Mouse (Mus musculus) hindbrain, postnatal 0 days (tissue): ENCODE measurements around the gene Acap1. TPM values are rescaled to one million over a fixed set of nuclear protein-coding genes. Genes with fewer than 3 reads are reported as not detected.
"Not testable (repeated sequence)": the region's sequence is repeated elsewhere in the genome, so short reads cannot be mapped to it uniquely, and the experiment has no call there.

Experiments used
- ATAC-seq: fragments of 200-750 bp; cut with Nextera tagmentation; 2 replicates; pipeline ENCODE4 v1.8.0; 2017; ENCODE audit warnings: mild to moderate bottlenecking, moderate TSS enrichment, moderate library complexity
- DNase-seq: peaks from one replicate; pipeline ENCODE4 v3.0.0-alpha.2; 2015; ENCODE audit warnings: low spot score
- H3K27ac ChIP-seq: fragments of 300-500 bp; sonication (generic); 2 replicates; pipeline ENCODE4 v1.5.1; 2014; ENCODE audit warnings: mild to moderate bottlenecking
- H3K27me3 ChIP-seq: fragments of 300-500 bp; sonication (generic); 2 replicates; pipeline ENCODE4 v1.6.1; 2014; ENCODE audit warnings: low read length, mixed read lengths; ENCODE audit not compliant: insufficient read depth
- H3K36me3 ChIP-seq: fragments of 300-500 bp; sonication (generic); 2 replicates; pipeline ENCODE4 v1.6.1; 2014; ENCODE audit warnings: low read length, mixed read lengths; ENCODE audit not compliant: insufficient read depth
- H3K4me1 ChIP-seq: fragments of 300-500 bp; sonication (generic); 2 replicates; pipeline ENCODE4 v1.6.1; 2014; ENCODE audit warnings: antibody characterized with exemption, low read length, mixed read lengths; ENCODE audit not compliant: insufficient read depth
- H3K4me2 ChIP-seq: fragments of 300-500 bp; sonication (generic); 2 replicates; pipeline ENCODE4 v1.6.1; 2014; ENCODE audit warnings: low read depth, mild to moderate bottlenecking, low read length, moderate library complexity, mixed read lengths
- H3K4me3 ChIP-seq: fragments of 300-500 bp; sonication (generic); 2 replicates; pipeline ENCODE4 v1.5.1; 2014; ENCODE audit warnings: low read length
- H3K9ac ChIP-seq: fragments of 300-500 bp; sonication (generic); replicated peaks from 2 replicates; pipeline ENCODE4 v1.6.1; 2014; ENCODE audit warnings: mild to moderate bottlenecking, low read length, moderate library complexity, mixed read lengths
- H3K9me3 ChIP-seq: fragments of 300-500 bp; sonication (generic); 2 replicates; pipeline ENCODE4 v1.6.1; 2016; ENCODE audit warnings: low read length, mixed read lengths
- CTCF ChIP-seq: IDR thresholded peaks from 2 replicates; pipeline ENCODE4 v1.5.1; 2016; ENCODE audit warnings: antibody characterized with exemption, control low read depth, low read depth
- WGBS: fragments of 180-500 bp; shearing (Covaris S2); extraction: QIAGEN DNeasy Blood & Tissue Kit; methylation state at CpG from one replicate; pipeline ENCODE4 v1.1.7; 2014; 5-methylcytosine and 5-hydroxymethylcytosine counted together
- polyA plus RNA-seq: library from polyadenylated mRNA; unstranded; fragments of >200 nt; fragmentation: Nextera tagmentation; extraction: Ambion mirVana; gene quantifications from 2 replicates; pipeline ENCODE4 v1.2.1, GENCODE M21; 2015
- total RNA-seq: library from RNA; depleted of rRNA; stranded (reverse); fragments of >200 nt; gene quantifications from 2 replicates; pipeline ENCODE4 v1.2.3, GENCODE M21; 2014

Gene Acap1
- total and polyA plus RNA-seq, 2 experiments from 2014 or later, result 0.21 TPM; not detected in 1

GRCm38 (mm10) chr11:69917379-69917948 is 22.1 kb upstream of the Acap1 start:
- no peak for ATAC-seq
- no peak overlapping the region for H3K9ac ChIP-seq
- H3K27ac ChIP-seq, result no peak overlapping the region
- no peak for TF ChIP-seq CTCF
- H3K36me3 ChIP-seq, result peaks cover 37% of the 10 kb centered on the region
- 81% methylated on average over 8 of the region's 8 CpGs for WGBS
- H3K27me3 ChIP-seq, result no peaks in the 10 kb centered on the region
- H3K4me2 ChIP-seq, result no peak overlapping the region
- H3K4me3 ChIP-seq, result no peak overlapping the region
- no peaks in the 10 kb centered on the region for H3K9me3 ChIP-seq
- no peak for DNase-seq
- H3K4me1 ChIP-seq, result peaks cover 18% of the 10 kb centered on the region

- not testable (repeated sequence) for H3K27ac ChIP-seq, ATAC-seq, H3K4me3 ChIP-seq, H3K4me2 ChIP-seq, H3K9me3 ChIP-seq, H3K27me3 ChIP-seq, H3K9ac ChIP-seq, DNase-seq
- Histone ChIP-seq H3K4me1 (peaks cover 15% of the 10 kb centered on the region), H3K36me3 (peaks cover 44% of the 10 kb centered on the region)
- 67% methylated on average over 7 of the region's 7 CpGs for WGBS
Measured at GRCm38 (mm10) chr11:69916652-69917378, 21.5 kb upstream of the Acap1 start.

GRCm38 (mm10) chr11:69915667-69916627 is 20.6 kb upstream of the Acap1 start:
- ATAC-seq (no peak), DNase-seq (no peak)
- Histone ChIP-seq H3K4me3 (no peak overlapping the region), H3K36me3 (peaks cover 52% of the 10 kb centered on the region), H3K9ac (no peak overlapping the region), H3K4me2 (no peak overlapping the region), H3K4me1 (peaks cover 15% of the 10 kb centered on the region), H3K9me3 (no peaks in the 10 kb centered on the region), H3K27me3 (no peaks in the 10 kb centered on the region), H3K27ac (no peak overlapping the region)
- peak; percentile 37 for TF ChIP-seq CTCF
- 70% methylated on average over 5 of the region's 5 CpGs for WGBS

GRCm38 (mm10) chr11:69914917-69915430 is 19.6 kb upstream of the Acap1 start:
- H3K4me2 ChIP-seq, result peak overlapping the region; percentile 97
- ATAC-seq (no peak), DNase-seq (no peak)
- H3K9me3 ChIP-seq, result no peaks in the 10 kb centered on the region
- TF ChIP-seq CTCF, result no peak
- H3K27ac ChIP-seq, result no peak overlapping the region
- H3K9ac ChIP-seq, result peak overlapping the region; percentile 93; the same call in 1 of the 2 replicates
- peaks cover 15% of the 10 kb centered on the region for H3K4me1 ChIP-seq
- H3K4me3 ChIP-seq, result peak overlapping the region; percentile 84
- H3K27me3 ChIP-seq, result no peaks in the 10 kb centered on the region
- peaks cover 61% of the 10 kb centered on the region for H3K36me3 ChIP-seq
- 39% methylated on average over 9 of the region's 9 CpGs for WGBS

- Histone ChIP-seq H3K27me3 (no peaks in the 10 kb centered on the region), H3K36me3 (peaks cover 67% of the 10 kb centered on the region), H3K9ac (peak overlapping the region; percentile 93), H3K4me1 (peaks cover 11% of the 10 kb centered on the region), H3K27ac (peak overlapping the region; percentile 91), H3K9me3 (no peaks in the 10 kb centered on the region), H3K4me3 (peak overlapping the region; percentile 84), H3K4me2 (peak overlapping the region; percentile 97)
- DNase-seq (no peak), ATAC-seq (no peak)
- no peak for TF ChIP-seq CTCF
- WGBS, result 4% methylated on average over 17 of the region's 17 CpGs
Measured at GRCm38 (mm10) chr11:69914372-69914764, 19.0 kb upstream of the Acap1 start.

- Histone ChIP-seq H3K27me3 (no peaks in the 10 kb centered on the region), H3K4me3 (peak within 1 kb of the TSS; percentile 84), H3K9me3 (no peaks in the 10 kb centered on the region), H3K27ac (peak within 1 kb of the TSS; percentile 91), H3K36me3 (peaks cover 68% of the 10 kb centered on the region), H3K4me2 (peak within 1 kb of the TSS; percentile 97), H3K9ac (peak within 1 kb of the TSS; percentile 93), H3K4me1 (peaks cover 8% of the 10 kb centered on the region; the same call in 1 of the 2 replicates)
- DNase-seq (peak; percentile 97), ATAC-seq (peak; percentile 94)
- no peak for TF ChIP-seq CTCF
- 1% methylated on average over 57 of the region's 61 CpGs for WGBS
Measured at GRCm38 (mm10) chr11:69913554-69914371, 18.4 kb upstream of the Acap1 start, which contains the start of gene Gps2. Gps2 (plus strand) TSS chr11:69913888.
